Mouse (Mus musculus): ENCODE data around the gene Scml4.

- TF ChIP-seq CTCF (IDR thresholded peaks at IDR 0.05) (no peak), POLR2A (IDR thresholded peaks at IDR 0.05; ENCODE audit: insufficient read depth, low read depth, low read length) (no peak), EP300 (IDR thresholded peaks at IDR 0.05; ENCODE audit: insufficient read depth, low read depth, low read length) (no peak)
Observed at GRCm38 (mm10) chr10:42827155-42827554, 33.0 kb upstream of the Scml4 start.
